Mouse (Mus musculus) spleen, adult 2 months (tissue): ENCODE results near the gene Ctnna2.

Source experiments
- CTCF ChIP-seq: fragments of 200-500 bp; IDR thresholded peaks from 2 replicates; pipeline ENCODE4 v1.5.1; 2011; ENCODE audit warnings: mild to moderate bottlenecking, inconsistent platforms; ENCODE audit not compliant: insufficient read depth, insufficient read length, insufficient replicate concordance; ENCODE audit errors: extremely low read depth
- POLR2A ChIP-seq: fragments of 200-500 bp; IDR thresholded peaks from 2 replicates; pipeline ENCODE4 v1.6.1; 2011; ENCODE audit warnings: low read depth, low read length, inconsistent platforms

DNA sequence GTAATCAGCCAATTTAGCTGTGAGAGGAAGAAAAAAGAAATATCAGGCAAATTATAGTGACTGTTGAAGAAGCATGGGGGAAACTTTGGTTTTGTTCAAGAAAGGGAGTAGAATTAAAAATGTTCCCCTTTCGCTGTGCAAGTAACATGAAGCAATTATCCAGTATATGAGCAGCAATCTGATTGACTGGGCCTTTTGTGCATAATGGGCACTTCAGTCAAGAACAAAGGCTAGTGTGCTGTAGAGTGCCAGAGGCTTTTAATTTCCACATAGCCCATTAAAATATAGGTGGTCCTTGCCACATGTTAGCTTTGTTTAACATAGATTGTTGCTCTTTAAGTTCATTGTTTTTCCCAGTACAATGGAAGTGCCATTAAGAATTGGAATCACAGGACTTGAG lies 566.0 kb downstream of the Ctnna2 start:
- TF ChIP-seq CTCF (no peak), POLR2A (no peak)
